Mouse (Mus musculus): ENCODE data around the gene Eif2b2. TPM values are rescaled to one million over a fixed set of nuclear protein-coding genes. Genes with fewer than 3 reads are reported as not detected.

Eif2b2 gene
- total RNA-seq, 4 experiments from 2014 or later = 52.0 to 70.8 (median 60.7) TPM

DNA sequence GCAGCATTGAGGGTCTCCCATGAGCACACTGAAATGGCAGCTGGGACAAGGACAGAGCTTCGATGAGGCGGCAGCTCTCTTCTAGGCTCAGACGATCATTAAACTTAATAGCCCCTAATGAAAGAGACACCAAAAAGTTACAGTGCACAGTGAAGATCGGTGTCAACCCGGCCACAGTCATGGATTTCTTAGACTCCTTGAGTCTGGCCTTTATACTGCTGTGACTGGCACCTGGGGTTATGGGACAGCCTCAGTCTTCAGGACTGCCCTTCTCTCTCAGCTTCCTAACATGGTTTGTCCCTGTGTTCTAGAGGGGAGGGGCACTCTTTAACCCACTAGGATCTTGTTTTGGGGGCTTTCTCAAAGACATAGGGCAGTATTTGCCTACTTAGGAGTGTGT lies 18.3 kb downstream of the Eif2b2 start:
- DNase-seq (ENCODE audit: low spot score in 2 of 2) = no peak

DNA sequence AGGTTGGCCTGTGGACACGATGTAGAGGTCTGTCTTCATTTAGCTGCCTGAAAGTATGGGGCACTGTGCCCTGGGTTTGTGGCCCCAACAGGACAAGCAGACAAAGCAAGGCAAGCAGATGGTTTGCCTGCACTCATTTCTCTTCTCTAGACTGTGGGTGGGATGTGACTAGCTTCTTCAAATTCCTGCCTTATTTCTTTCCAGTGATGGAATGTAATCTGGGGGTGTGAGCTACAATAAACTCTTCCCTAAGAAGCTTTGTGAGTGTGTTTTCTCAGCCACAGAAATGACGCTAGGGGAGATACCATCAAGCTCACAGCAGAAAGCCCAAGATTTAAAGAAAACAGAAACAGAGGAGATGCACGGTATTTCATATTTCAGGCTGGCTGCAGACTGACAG lies 32.8 kb downstream of the Eif2b2 start:
- no peak for DNase-seq (ENCODE audit: low spot score in 2 of 2)

DNA sequence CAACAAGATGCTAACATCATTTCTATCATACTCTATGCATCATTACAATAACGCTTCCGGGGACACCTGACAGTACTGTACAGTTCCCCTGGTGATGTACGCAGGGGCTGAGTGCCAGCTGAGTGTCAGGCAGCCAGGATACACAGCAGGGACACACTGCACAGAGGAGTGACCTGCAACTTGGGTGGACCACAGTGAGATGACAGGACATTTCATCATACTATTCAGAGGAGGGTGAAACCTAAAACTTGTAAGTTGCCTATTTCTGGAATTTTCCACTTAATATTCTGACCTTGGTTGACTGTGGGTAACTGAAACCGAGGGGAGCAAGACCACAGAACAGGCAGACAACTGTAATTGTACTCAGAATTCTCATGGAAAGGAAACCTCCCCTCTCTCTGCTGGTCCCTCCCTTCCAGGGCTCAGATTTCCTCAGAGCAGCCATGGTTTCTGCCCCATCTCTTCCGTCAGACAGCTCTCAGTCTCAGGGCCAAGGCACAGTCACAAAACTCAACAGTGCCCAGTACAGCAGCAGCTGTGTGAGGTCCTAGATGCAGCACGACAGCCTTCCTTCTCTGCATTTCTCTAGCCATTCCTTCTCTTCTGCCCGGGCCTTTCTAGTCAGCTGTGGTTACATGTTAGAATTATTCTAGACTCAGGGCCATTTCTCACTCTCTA lies 36.9 kb downstream of the Eif2b2 start:
- no peak for DNase-seq (ENCODE audit: low spot score in 2 of 2)

DNA sequence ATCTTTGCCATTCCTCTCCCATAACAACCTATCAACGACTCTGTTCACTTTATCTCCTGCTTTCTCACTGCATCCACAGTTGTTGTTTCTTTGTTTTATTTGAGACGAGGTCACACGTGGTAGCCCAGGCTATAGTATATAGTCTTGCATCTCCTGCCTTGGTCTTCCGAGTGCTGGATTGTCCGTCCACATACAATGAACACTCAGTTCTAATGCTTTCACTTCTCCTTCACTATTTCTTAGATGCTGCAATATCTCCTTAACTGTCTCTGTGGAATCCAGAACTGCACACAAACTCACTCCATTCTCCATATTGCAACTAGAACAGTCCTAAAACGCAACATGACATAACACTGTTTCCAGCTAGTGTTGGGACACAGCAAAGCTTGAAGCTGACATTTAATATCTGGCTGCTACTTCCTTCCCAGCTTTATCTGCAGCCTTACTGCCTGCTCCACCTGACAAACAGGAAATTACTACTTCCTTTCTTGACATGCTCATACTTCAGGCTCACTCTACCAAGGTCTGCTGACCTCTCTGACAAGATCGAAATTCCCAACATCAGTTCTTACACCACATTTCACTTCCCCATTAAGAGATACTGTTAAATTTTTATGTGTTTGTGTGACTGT lies 37.8 kb downstream of the Eif2b2 start:
- no peak for DNase-seq (ENCODE audit: low spot score in 2 of 2)

DNA sequence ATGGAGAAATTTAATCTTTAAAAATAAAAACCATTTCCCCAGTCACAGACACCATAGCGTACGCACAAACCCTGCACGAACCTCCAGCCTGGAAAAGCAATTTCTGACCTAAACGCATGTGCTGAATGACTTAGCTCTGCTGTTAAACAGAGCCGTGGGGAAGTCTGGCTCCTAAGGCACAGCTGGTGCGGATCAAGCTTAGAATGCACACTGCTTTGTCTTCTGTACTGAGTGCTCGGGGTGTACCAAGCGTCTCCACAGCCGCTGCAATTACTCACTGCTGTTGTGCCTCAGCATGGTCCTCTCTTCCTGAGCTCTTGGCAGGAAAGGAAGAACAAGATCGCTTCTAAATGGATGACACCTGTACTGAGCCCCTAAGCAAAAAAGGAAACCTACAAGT lies 43.2 kb downstream of the Eif2b2 start:
- DNase-seq (ENCODE audit: low spot score in 2 of 2) = no peak

DNA sequence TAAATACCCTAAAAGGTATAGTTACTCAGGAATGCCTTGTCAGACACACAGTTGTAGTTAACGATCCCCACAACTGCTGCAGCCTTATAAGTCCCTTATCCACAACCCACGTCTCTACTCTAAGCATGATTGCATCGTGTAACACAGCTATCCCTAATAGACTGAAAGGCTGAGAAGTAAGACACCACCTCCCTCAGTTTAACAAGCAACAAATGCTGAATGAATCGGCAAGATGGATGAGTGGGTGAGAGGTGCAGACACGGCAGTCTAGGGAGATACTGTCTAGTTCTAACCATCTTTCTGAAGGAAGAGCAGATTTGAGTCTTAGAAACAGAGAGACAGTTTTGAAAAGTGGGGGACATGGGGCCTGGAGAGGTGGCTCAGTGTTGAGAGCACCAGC lies 43.9 kb downstream of the Eif2b2 start:
- no peak for DNase-seq (ENCODE audit: low spot score in 2 of 2)

DNA sequence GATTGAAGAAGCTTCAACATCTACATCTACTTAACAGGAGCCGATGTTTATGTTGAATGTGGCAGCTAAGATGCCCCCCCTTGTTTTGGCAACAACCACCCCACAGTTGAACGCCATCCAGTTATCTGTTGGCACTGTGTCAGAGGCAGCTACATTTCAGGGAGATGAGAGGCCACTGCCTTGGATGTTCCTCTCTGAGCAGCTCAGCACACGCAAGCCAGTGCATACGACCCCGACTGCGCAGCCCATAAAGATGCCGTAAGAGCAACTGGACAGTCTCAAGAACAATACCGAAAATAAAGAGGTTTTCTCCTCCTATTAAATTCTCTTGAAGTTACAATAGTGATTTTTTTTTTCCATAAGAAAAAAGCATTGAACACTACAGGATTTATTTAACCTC lies 45.2 kb downstream of the Eif2b2 start:
- no peak for DNase-seq (ENCODE audit: low spot score in 2 of 2)

DNA sequence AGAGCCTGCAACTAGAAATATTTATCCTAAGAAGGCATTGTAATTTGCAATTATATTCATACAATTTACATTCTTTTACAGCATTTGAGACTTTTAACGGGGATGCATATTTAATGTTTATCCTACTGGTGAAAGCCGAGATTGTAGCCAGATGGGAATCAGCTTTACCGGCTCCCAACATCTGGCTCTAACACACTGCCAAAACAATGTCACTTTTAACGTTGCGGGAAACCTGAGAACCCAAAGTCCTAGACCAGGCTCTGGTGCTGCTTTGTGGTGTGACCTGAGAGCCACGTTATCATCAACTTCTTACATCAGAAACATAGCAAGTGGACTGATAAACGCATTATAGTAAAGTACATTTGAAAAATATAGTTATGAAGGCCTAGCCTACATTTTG lies 45.7 kb downstream of the Eif2b2 start:
- no peak for DNase-seq (ENCODE audit: low spot score in 2 of 2)

DNA sequence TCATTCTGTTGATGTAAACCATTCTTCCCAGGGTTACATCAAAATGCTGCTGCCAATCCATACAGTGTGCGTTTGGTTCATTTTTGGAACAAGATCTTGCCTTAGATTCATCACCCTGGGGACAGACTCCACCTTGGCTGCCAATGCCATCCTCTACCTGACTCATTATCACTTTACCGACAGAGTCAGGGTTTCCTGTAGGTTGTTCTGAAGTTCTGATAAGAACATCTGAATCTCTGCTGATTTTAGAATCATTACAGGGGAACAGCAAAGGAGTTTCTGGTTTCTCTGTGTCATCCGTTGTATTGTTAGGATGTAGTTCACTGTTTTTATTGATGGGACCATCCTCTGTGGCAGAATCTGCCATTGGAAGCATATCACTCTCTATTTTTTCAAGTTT lies 47.0 kb downstream of the Eif2b2 start:
- no peak for DNase-seq (ENCODE audit: low spot score in 2 of 2)

DNA sequence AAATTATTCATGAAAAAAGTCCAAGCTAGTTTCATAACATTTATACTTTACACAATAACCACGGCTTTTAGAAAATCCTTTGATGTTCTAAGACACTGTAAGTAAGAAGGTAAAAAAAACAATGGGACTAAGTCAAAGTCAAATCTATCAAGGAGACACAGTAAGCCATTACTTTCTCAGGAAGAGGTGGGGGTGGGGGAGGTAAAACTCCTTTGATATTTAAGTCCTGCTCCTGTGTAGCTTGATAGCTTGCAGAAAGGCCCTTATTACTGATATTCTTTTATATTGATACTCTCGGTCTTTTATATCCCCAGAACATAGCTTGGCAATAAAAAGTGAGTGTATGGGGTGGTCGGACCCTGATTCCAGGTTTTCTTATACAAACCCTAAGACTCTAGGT lies 50.5 kb downstream of the Eif2b2 start:
- no peak for DNase-seq (ENCODE audit: low spot score in 2 of 2)

DNA sequence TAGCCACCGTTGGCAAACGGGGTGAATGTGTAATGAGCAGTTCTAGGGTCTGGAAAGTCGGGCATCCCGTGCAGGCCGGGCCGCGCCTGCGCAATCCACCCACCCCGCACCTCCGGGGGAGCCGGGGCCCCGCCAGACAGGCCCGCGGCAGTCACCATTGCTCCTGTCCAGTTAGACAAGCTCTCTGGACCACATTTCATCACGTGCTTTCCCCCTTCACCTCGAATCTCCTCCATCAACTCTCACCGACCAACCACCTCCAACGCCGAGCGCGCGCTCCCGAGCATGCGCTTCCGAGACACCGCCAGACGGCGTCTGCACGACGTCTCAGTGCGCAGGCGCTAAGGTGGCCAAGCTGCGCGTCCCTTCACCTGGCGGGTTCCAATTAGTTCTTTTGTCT lies 51.0 kb downstream of the Eif2b2 start, which contains the start of gene Mlh3:
TSS of gene Mlh3 (minus strand) at position 281 of the 400 bp plus-strand sequence.
- DNase-seq (ENCODE audit: low spot score in 2 of 2) = peak; percentile 79 to 87

DNA sequence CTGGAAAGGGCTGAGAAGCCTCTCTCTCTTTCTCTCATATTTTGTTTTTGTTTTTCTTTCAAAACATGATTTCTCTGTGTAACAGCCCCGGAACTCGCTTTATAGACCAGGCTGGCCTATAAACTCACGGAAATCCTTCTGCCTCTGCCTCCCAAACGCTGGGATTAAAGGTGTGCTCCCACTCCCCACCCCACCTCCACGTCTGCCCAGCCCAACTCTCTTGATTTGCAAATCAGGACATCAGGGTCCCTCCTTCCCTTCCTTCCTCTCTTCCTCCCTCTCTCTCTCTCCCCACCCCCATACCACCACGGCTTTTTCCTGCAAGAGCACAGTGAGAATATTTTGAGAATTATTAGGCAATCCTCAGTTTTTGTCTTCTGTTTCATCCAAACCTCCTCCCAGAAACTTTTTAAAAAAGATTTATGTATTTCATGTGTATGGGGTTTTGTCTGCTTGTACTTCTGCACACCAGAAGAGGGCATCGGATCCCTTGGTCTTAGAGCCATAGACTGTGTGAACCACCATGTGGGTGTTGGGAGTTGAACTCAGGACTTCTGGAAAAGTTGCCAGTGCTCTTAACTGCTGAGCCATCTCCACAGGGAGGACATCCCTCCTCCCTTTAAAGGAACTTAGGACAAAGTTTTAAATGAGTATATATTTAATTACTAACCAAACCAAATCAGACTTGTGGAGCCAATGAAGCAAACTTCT lies 52.0 kb downstream of the Eif2b2 start:
- no peak for DNase-seq (ENCODE audit: low spot score in 2 of 2)

DNA sequence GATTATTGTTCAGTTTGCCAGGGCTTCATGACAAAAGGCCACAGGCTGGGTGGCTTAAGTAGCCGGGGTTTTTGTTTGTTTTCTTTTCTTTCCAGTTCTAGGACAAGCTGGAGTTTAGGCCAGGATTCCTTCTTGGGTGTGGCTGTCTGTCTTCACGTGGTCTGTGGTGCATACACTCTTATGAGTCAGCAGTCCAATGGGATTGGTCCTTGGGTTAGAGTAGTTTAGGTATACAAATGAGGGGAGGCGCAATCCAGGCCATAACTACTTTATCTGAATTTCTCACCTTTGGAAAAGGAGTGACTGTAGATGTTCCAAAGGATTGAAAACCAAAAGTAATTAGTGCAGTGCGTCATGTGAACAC lies 52.5 kb downstream of the Eif2b2 start:
- no peak for DNase-seq (ENCODE audit: low spot score in 2 of 2)

DNA sequence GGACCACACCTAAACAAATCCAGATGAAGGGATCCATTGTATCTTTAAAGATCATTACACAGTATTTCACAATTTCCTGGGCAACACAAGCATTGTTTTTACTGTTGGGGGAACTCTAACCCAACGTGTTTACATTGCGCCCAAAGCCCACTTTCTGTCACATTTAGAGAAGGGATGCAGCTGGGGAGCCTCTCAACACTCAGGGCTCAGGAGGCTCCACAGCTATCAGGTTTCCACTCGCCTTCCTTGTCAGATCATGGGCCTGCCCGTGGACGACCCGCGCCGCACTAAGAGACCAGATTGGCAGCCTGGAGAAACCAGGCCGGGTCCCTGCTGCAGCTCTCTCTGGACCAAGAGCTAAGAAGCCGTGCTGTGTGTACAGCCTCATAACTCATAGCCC lies 54.2 kb downstream of the Eif2b2 start:
- no peak for DNase-seq (ENCODE audit: low spot score in 2 of 2)

Small RNA genes lying within 50 kb of the gene (microRNA-seq; reads per million reads assigned to microRNA genes)
- 0.32 to 1.0 reads per million in 2 experiments for gene Mir6938

Other genes starting within 250 kb of the Eif2b2 start
- 10 to 100 TPM; 31.8 to 42.2 (median 38.9) TPM for gene Fcf1, start 248.6 kb upstream of the Eif2b2 start, total RNA-seq (2022)
- 100 to 1,000 TPM in 2 of 4 experiments, 10 to 100 TPM in 2; 84.3 to 106 (median 98.5) TPM for gene Arel1, start 248.6 kb upstream of the Eif2b2 start, total RNA-seq (2022)
- 100 to 1,000 TPM; 109 to 145 (median 122) TPM for gene Ylpm1, start 223.2 kb upstream of the Eif2b2 start, total RNA-seq (2022)
- gene Prox2, start 108.7 kb upstream of the Eif2b2 start, total RNA-seq (2022) = 1 to 10 TPM; 2.2 to 3.2 (median 2.6) TPM
- gene Dlst, start 108.6 kb upstream of the Eif2b2 start, total RNA-seq (2022) = 100 to 1,000 TPM; 145 to 175 (median 158) TPM
- gene Rps6kl1, start 68.2 kb upstream of the Eif2b2 start, total RNA-seq (2022) = 10 to 100 TPM; 35.8 to 43.4 (median 39.8) TPM
- gene Pgf, start 41.7 kb upstream of the Eif2b2 start, total RNA-seq (2022) = 1 to 10 TPM; 4.2 to 6.6 (median 6.1) TPM
- gene Mlh3, start 51.1 kb downstream of the Eif2b2 start, total RNA-seq (2022) = 10 to 100 TPM; 17.8 to 23.1 (median 20.5) TPM
- gene Acyp1, start 69.0 kb downstream of the Eif2b2 start, total RNA-seq (2022) = 10 to 100 TPM; 22.7 to 37.1 (median 30.9) TPM
- gene Zc2hc1c, start 69.1 kb downstream of the Eif2b2 start, total RNA-seq (2022) = 1 to 10 TPM; 1.6 to 2.2 (median 1.9) TPM
- 10 to 100 TPM; 39.8 to 42.3 (median 41.1) TPM for gene Nek9, start 119.9 kb downstream of the Eif2b2 start, total RNA-seq (2022)
- 100 to 1,000 TPM; 154 to 177 (median 170) TPM for gene Tmed10, start 155.4 kb downstream of the Eif2b2 start, total RNA-seq (2022)